Mouse (Mus musculus): ENCODE measurements around the gene Lrrc7.

Gene Lrrc7

GRCm38 (mm10) chr3:158061811-158062523 lies 500.1 kb downstream of the Lrrc7 start:
- DNase-seq: no peak

GRCm38 (mm10) chr3:158060621-158061291 lies 501.3 kb downstream of the Lrrc7 start:
- DNase-seq: no peak

- DNase-seq: no peak
Observed at GRCm38 (mm10) chr3:158049508-158049907, 512.5 kb downstream of the Lrrc7 start.

- DNase-seq: no peak
Observed at GRCm38 (mm10) chr3:158040755-158041154, 521.3 kb downstream of the Lrrc7 start.

GRCm38 (mm10) chr3:158038106-158038505 lies 523.9 kb downstream of the Lrrc7 start:
- no peak for DNase-seq

- DNase-seq: peak; percentile 96 to 97
Observed at GRCm38 (mm10) chr3:158036329-158036988, 525.6 kb downstream of the Lrrc7 start, which contains the start of the genes Srsf11 and Lrrc40. TSS of gene Srsf11 (minus strand) at chr3:158036639. TSS of gene Lrrc40 (plus strand) at chr3:158036662.

GRCm38 (mm10) chr3:158035866-158036265 lies 526.2 kb downstream of the Lrrc7 start:
- DNase-seq: no peak

Data from kidney, postnatal 4 days (tissue).